Mouse (Mus musculus) forebrain, embryonic 11.5 days (tissue): ENCODE measurements around the gene Zbtb25. TPM values are rescaled to one million over a fixed set of nuclear protein-coding genes. Genes with fewer than 3 reads are reported as not detected.

Source experiments
- ATAC-seq: fragments of 200-750 bp; cut with Nextera tagmentation; replicated peaks from 2 replicates; pipeline ENCODE4 v1.8.0; 2017; ENCODE audit warnings: moderate TSS enrichment; ENCODE audit not compliant: low FRiP score
- DNase-seq: peaks from one replicate; pipeline ENCODE4 v3.0.0-alpha.2; 2017; ENCODE audit warnings: low spot score
- H3K27ac ChIP-seq: fragments of 300-500 bp; sonication (generic); 2 replicates; pipeline ENCODE4 v1.5.1; 2014; ENCODE audit warnings: low read depth, low read length
- H3K27me3 ChIP-seq: fragments of 300-500 bp; sonication (generic); 2 replicates; pipeline ENCODE4 v1.6.1; 2014; ENCODE audit warnings: mild to moderate bottlenecking, low read length, mixed read lengths; ENCODE audit not compliant: control insufficient read depth, insufficient read depth
- H3K36me3 ChIP-seq: fragments of 300-500 bp; sonication (generic); 2 replicates; pipeline ENCODE4 v1.6.1; 2014; ENCODE audit warnings: mild to moderate bottlenecking, low read length, moderate library complexity, mixed read lengths; ENCODE audit not compliant: control insufficient read depth, insufficient read depth
- H3K4me1 ChIP-seq: fragments of 300-500 bp; sonication (generic); replicated peaks from 2 replicates; pipeline ENCODE4 v1.6.1; 2014; ENCODE audit warnings: low read length, mixed read lengths; ENCODE audit not compliant: control insufficient read depth, insufficient read depth
- H3K4me2 ChIP-seq: fragments of 300-500 bp; sonication (generic); 2 replicates; pipeline ENCODE4 v1.6.1; 2014; ENCODE audit warnings: low read depth, mild to moderate bottlenecking, low read length, moderate library complexity, mixed read lengths; ENCODE audit not compliant: severe bottlenecking
- H3K4me3 ChIP-seq: fragments of 300-500 bp; sonication (generic); 2 replicates; pipeline ENCODE4 v1.5.1; 2014; ENCODE audit warnings: low read depth, low read length
- H3K9ac ChIP-seq: fragments of 300-500 bp; sonication (generic); 2 replicates; pipeline ENCODE4 v1.6.1; 2014; ENCODE audit warnings: low read length
- H3K9me3 ChIP-seq: fragments of 300-500 bp; sonication (generic); 2 replicates; pipeline ENCODE4 v1.6.1; 2016; ENCODE audit warnings: low read length, mixed read lengths; ENCODE audit not compliant: control insufficient read depth
- WGBS: fragments of 180-500 bp; shearing (Covaris S2); extraction: QIAGEN DNeasy Blood & Tissue Kit; methylation state at CpG from one replicate; pipeline ENCODE4 v1.1.7; 2014; 5-methylcytosine and 5-hydroxymethylcytosine counted together
- polyA plus RNA-seq: library from polyadenylated mRNA; unstranded; fragments of >200 nt; fragmentation: Nextera tagmentation; extraction: Ambion mirVana; gene quantifications from 2 replicates; pipeline ENCODE4 v1.2.1, GENCODE M21; 2014

The Zbtb25 gene
- polyA plus RNA-seq, 1 experiment from 2014 or later, result 19.8 TPM

- Histone ChIP-seq H3K4me2 (no peak overlapping the region), H3K36me3 (no peaks in the 10 kb centered on the region), H3K27me3 (no peaks in the 10 kb centered on the region), H3K4me1 (peaks cover 8% of the 10 kb centered on the region; the same call in 1 of the 2 replicates), H3K27ac (no peak overlapping the region), H3K9ac (no peak overlapping the region), H3K4me3 (no peak overlapping the region), H3K9me3 (no peaks in the 10 kb centered on the region)
- 88% methylated on average over 3 of the region's 3 CpGs for WGBS
- ATAC-seq, result no peak
- DNase-seq, result no peak
Observed at GRCm38 (mm10) chr12:76366276-76366675, 3.1 kb downstream of the Zbtb25 start.

DNA sequence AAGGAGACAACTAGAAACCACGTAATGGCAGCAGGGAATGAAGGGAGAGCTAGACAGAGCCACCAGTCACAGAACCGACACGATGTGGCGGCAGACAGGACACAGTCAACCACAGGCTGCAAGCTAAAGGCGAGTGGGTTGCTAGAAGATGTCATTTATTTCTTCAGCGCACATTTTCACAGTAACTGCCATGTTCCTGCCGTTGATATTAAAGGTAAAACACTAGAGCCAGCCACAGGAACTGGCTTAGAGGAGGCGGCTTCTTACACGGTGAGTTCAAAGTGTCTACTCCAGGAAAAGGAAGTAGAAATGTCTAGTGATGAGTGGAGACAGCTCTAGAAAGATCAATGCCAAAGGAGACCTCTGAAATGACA is 7.1 kb downstream of the Zbtb25 start:
- no peaks in the 10 kb centered on the region for H3K27me3 ChIP-seq
- no peaks in the 10 kb centered on the region; the same call in 1 of the 2 replicates for H3K4me1 ChIP-seq
- no peaks in the 10 kb centered on the region for H3K36me3 ChIP-seq
- no peak overlapping the region for H3K4me3 ChIP-seq
- no peak overlapping the region for H3K27ac ChIP-seq
- no peak overlapping the region for H3K9ac ChIP-seq
- no peak for DNase-seq
- H3K9me3 ChIP-seq, result no peaks in the 10 kb centered on the region
- 89% methylated on average over 9 of the region's 9 CpGs for WGBS
- no peak for ATAC-seq
- H3K4me2 ChIP-seq, result no peak overlapping the region

DNA sequence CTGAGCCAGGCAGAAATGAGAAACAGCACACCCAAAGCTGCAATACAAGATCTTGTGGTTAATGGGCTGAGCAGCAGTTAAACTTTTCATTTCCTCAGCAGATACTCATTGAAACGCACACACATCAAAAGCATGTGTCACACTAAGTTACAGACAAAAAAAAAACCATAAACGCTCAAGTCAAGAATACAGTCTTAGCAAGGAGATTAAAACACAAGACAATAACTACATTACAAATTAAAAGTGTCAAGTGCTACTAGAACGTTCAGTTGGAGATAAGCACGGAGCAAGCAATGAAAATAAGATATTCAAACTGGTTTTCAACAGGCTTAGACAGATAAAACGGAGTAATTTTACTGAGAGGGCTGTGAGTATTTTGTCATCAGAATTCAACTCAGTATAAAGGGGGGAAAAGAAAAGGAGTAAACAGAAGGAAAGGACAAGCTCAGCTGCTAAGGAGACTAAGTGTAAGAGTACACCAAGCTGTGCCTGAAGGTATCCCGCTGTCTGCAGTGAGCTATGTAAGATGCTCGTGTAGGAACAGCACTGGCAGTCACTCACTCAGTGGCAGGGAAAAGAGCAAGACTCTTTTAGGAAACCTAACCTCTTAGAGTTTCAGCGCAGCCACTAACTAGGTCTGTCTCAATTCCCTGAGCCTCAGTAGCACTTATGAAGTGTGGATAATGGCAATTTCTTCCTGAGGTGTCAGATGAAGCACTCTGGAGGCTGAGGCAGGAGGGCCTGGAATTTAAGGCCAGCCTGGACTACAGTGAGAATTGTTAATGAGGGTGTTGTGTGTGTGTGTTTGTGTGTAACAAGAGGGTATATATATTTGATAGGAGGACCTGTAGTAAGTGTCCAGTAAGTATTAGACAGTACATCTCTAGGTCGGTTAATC is 7.7 kb downstream of the Zbtb25 start:
- ATAC-seq, result no peak

GRCm38 (mm10) chr12:76360868-76361267 is 8.5 kb downstream of the Zbtb25 start:
- Histone ChIP-seq H3K4me3 (no peak overlapping the region), H3K27ac (no peak overlapping the region), H3K9me3 (no peaks in the 10 kb centered on the region), H3K27me3 (no peaks in the 10 kb centered on the region), H3K4me1 (no peaks in the 10 kb centered on the region), H3K9ac (no peak overlapping the region), H3K36me3 (no peaks in the 10 kb centered on the region), H3K4me2 (no peak overlapping the region)
- ATAC-seq, result no peak
- 37% methylated on average over 1 of the region's 1 CpGs for WGBS
- DNase-seq, result no peak

More for the DNA sequence above, 7.7 kb downstream of the Zbtb25 start:
- DNase-seq, result no peak
- H3K27ac ChIP-seq, result no peak overlapping the region
- no peaks in the 10 kb centered on the region for H3K36me3 ChIP-seq
- H3K27me3 ChIP-seq, result no peaks in the 10 kb centered on the region
- no peak overlapping the region for H3K4me3 ChIP-seq
- no peaks in the 10 kb centered on the region for H3K9me3 ChIP-seq
- H3K4me1 ChIP-seq, result no peaks in the 10 kb centered on the region
- H3K4me2 ChIP-seq, result no peak overlapping the region
- no peak overlapping the region for H3K9ac ChIP-seq
- WGBS, result 73% methylated on average over 9 of the region's 9 CpGs

GRCm38 (mm10) chr12:76349680-76350220 is 19.7 kb downstream of the Zbtb25 start:
- WGBS, result 88% methylated on average over 8 of the region's 8 CpGs
- no peak overlapping the region for H3K9ac ChIP-seq
- H3K9me3 ChIP-seq, result no peaks in the 10 kb centered on the region
- ATAC-seq (no peak), DNase-seq (no peak)
- H3K27ac ChIP-seq, result no peak overlapping the region
- no peaks in the 10 kb centered on the region for H3K27me3 ChIP-seq
- no peak overlapping the region for H3K4me3 ChIP-seq
- H3K4me2 ChIP-seq, result no peak overlapping the region
- no peaks in the 10 kb centered on the region for H3K4me1 ChIP-seq
- peaks cover 3% of the 10 kb centered on the region; the same call in 1 of the 2 replicates for H3K36me3 ChIP-seq

DNA sequence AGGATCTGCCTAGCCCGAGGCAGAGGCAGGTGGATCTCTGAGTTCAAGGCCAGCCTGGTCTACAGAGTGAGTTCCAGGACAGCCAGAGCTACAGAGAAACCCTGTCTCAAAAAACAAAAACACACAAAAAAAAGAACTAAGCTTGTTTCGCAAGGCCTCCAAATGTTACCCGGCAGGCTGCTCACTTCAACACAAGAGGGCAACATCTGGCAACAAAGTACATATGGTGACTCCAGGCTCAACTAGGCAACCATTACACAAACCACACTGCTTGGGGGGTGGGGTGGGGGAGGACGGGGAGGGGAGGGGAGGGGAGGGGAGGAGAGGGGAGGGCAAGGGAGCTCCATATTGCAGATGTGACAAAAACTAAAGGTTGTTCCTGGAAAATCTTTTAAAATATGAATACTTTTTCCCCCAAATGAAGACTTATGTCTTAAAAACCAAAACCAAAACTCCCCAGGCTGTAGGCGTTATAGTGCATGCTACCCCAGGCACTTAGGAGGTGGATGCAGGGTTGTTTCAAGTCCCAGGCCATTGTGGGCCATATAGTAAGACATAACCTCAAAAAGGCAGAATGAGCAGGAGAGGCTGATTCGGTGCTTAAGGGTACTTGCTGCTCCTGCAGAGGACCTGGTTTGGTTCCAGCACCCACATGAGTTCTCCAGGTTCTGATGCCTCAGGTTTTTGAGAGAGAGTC is 23.5 kb downstream of the Zbtb25 start:
- DNase-seq, result no peak
- 86% methylated on average over 5 of the region's 6 CpGs for WGBS
- H3K9me3 ChIP-seq, result no peaks in the 10 kb centered on the region
- H3K4me1 ChIP-seq, result no peaks in the 10 kb centered on the region
- H3K9ac ChIP-seq, result no peak overlapping the region
- H3K4me3 ChIP-seq, result no peak overlapping the region
- peaks cover 3% of the 10 kb centered on the region; the same call in 1 of the 2 replicates for H3K36me3 ChIP-seq
- ATAC-seq, result no peak
- no peak overlapping the region for H3K4me2 ChIP-seq
- no peaks in the 10 kb centered on the region for H3K27me3 ChIP-seq
- H3K27ac ChIP-seq, result no peak overlapping the region

GRCm38 (mm10) chr12:76341080-76341479 is 28.3 kb downstream of the Zbtb25 start:
- H3K36me3 ChIP-seq, result no peaks in the 10 kb centered on the region
- no peak for DNase-seq
- H3K27me3 ChIP-seq, result no peaks in the 10 kb centered on the region
- no peak overlapping the region for H3K27ac ChIP-seq
- H3K4me3 ChIP-seq, result no peak overlapping the region
- no peak overlapping the region for H3K9ac ChIP-seq
- H3K4me2 ChIP-seq, result no peak overlapping the region
- WGBS, result 6% methylated on average over 4 of the region's 4 CpGs
- no peaks in the 10 kb centered on the region for H3K9me3 ChIP-seq
- H3K4me1 ChIP-seq, result no peaks in the 10 kb centered on the region
- ATAC-seq, result no peak

- H3K9ac ChIP-seq, result no peak overlapping the region
- no peaks in the 10 kb centered on the region for H3K36me3 ChIP-seq
- H3K4me2 ChIP-seq, result no peak overlapping the region
- no peaks in the 10 kb centered on the region for H3K27me3 ChIP-seq
- DNase-seq (no peak), ATAC-seq (no peak)
- H3K4me1 ChIP-seq, result no peaks in the 10 kb centered on the region
- no peak overlapping the region for H3K27ac ChIP-seq
- no peak overlapping the region for H3K4me3 ChIP-seq
- H3K9me3 ChIP-seq, result no peaks in the 10 kb centered on the region
- 83% methylated on average over 17 of the region's 17 CpGs for WGBS
Observed at GRCm38 (mm10) chr12:76336111-76336965, 33.1 kb downstream of the Zbtb25 start.
